Mouse (Mus musculus) kidney, embryonic 16.5 days (tissue): ENCODE results near the gene Mfsd9. TPM values are rescaled to one million over a fixed set of nuclear protein-coding genes. Genes with fewer than 3 reads are reported as not detected.

Experiments
- ATAC-seq: fragments of 200-750 bp; cut with Nextera tagmentation; 2 replicates; pipeline ENCODE4 v1.8.0; 2017; ENCODE audit warnings: moderate TSS enrichment; ENCODE audit not compliant: low FRiP score, low TSS enrichment
- H3K27ac ChIP-seq: fragments of 300-500 bp; sonication (generic); 2 replicates; pipeline ENCODE4 v1.5.1; 2014; ENCODE audit warnings: low read length
- H3K27me3 ChIP-seq: fragments of 300-500 bp; sonication (generic); 2 replicates; pipeline ENCODE4 v1.6.1; 2014; ENCODE audit warnings: low read length, control low read depth, mixed read lengths; ENCODE audit not compliant: insufficient read depth
- H3K36me3 ChIP-seq: fragments of 300-500 bp; sonication (generic); 2 replicates; pipeline ENCODE4 v1.6.1; 2014; ENCODE audit warnings: low read length, control low read depth, mixed read lengths; ENCODE audit not compliant: insufficient read depth
- H3K4me1 ChIP-seq: fragments of 300-500 bp; sonication (generic); 2 replicates; pipeline ENCODE4 v1.6.1; 2014; ENCODE audit warnings: low read length, control low read depth, mixed read lengths; ENCODE audit not compliant: insufficient read depth
- H3K4me2 ChIP-seq: fragments of 300-500 bp; sonication (generic); replicated peaks from 2 replicates; pipeline ENCODE4 v1.6.1; 2014; ENCODE audit warnings: low read depth, low read length
- H3K4me3 ChIP-seq: fragments of 300-500 bp; sonication (generic); 2 replicates; pipeline ENCODE4 v1.5.1; 2014; ENCODE audit warnings: mild to moderate bottlenecking, low read length
- H3K9ac ChIP-seq: fragments of 300-500 bp; sonication (generic); replicated peaks from 2 replicates; pipeline ENCODE4 v1.6.1; 2014; ENCODE audit warnings: low read length
- H3K9me3 ChIP-seq: fragments of 300-500 bp; sonication (generic); 2 replicates; pipeline ENCODE4 v1.6.1; 2016; ENCODE audit warnings: low read length, control low read depth
- WGBS: fragments of 180-500 bp; shearing (Covaris S2); extraction: QIAGEN DNeasy Blood & Tissue Kit; methylation state at CpG from one replicate; pipeline ENCODE4 v1.1.7; 2014; 5-methylcytosine and 5-hydroxymethylcytosine counted together
- polyA plus RNA-seq: library from polyadenylated mRNA; unstranded; fragments of >200 nt; fragmentation: Nextera tagmentation; extraction: Ambion mirVana; gene quantifications from 2 replicates; pipeline ENCODE4 v1.2.1, GENCODE M21; 2015

Gene Mfsd9
- polyA plus RNA-seq, 1 experiment from 2014 or later = 7.2 TPM

GRCm38 (mm10) chr1:40727404-40727803, 63.1 kb downstream of the Mfsd9 start:
- no peak overlapping the region for H3K4me3 ChIP-seq
- no peaks in the 10 kb centered on the region for H3K9me3 ChIP-seq
- WGBS = 79% methylated on average over 7 of the region's 7 CpGs
- no peaks in the 10 kb centered on the region for H3K4me1 ChIP-seq
- no peak overlapping the region for H3K4me2 ChIP-seq
- H3K9ac ChIP-seq = no peak overlapping the region
- no peak overlapping the region for H3K27ac ChIP-seq
- no peak for ATAC-seq
- H3K36me3 ChIP-seq = no peaks in the 10 kb centered on the region
- H3K27me3 ChIP-seq = no peaks in the 10 kb centered on the region

GRCm38 (mm10) chr1:40726051-40726450, 64.4 kb downstream of the Mfsd9 start:
- H3K27ac ChIP-seq = no peak overlapping the region
- no peak for ATAC-seq
- H3K4me3 ChIP-seq = no peak overlapping the region
- no peaks in the 10 kb centered on the region for H3K4me1 ChIP-seq
- no peak overlapping the region for H3K9ac ChIP-seq
- H3K9me3 ChIP-seq = no peaks in the 10 kb centered on the region
- no peak overlapping the region for H3K4me2 ChIP-seq
- H3K27me3 ChIP-seq = no peaks in the 10 kb centered on the region
- H3K36me3 ChIP-seq = no peaks in the 10 kb centered on the region
- WGBS = 87% methylated on average over 10 of the region's 10 CpGs

Other genes starting within 250 kb of the Mfsd9 start
- gene Slc9a4, start 210.6 kb downstream of the Mfsd9 start, polyA plus RNA-seq = 0.40 and 0.49 TPM in 2 replicates
- 2.7 and 2.8 TPM in 2 replicates for gene Slc9a2, start 110.1 kb downstream of the Mfsd9 start, polyA plus RNA-seq
- 0.63 and 0.87 TPM in 2 replicates for gene Tmem182, start 14.9 kb upstream of the Mfsd9 start, polyA plus RNA-seq